Comparison of ENCODE assay signal across 13 mouse cellular contexts in the genomic region with DNA sequence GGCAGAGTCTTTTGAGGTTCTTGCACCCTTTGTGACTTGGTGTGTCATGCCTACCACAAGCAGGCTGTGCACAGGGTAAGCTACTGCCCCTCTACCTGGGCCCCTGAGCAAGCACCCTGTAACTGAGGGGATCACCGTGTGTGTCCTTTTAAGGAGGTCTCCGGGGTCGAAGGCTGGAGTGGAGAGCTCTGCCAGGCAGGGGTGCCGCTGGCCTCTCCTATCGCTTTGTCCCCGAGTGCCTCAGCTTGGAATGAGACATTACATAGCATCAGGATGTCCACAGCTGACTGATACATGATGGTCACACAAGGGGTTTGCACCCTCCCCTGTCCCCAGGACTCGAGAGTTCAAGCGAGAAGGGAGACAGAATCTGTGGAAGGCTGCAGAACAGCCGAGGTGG.
"Had no signal": no experiment of that assay in that cellular context is flagged by ENCODE, and none has a peak within 500 bp of the region (broad histone marks: within the 10 kb centered on the region; RNA-seq: fewer than 3 reads in every experiment).

No protein-coding gene starts in this region.

- H3K9ac ChIP-seq: limb, embryonic 15.5 days; liver, embryonic 12.5 days; lung, embryonic 14.5 days; neural tube, embryonic 15.5 days had no signal

- H3K27me3 ChIP-seq: limb, embryonic 15.5 days; liver, embryonic 12.5 days; neural tube, embryonic 15.5 days had no signal

- H3K36me3 ChIP-seq: limb, embryonic 15.5 days; liver, embryonic 12.5 days; midbrain, embryonic 10.5 days; neural tube, embryonic 15.5 days had no signal

- H3K27ac ChIP-seq: limb, embryonic 15.5 days; liver, embryonic 12.5 days; midbrain, embryonic 10.5 days; neural tube, embryonic 15.5 days; stomach, postnatal 0 days had no signal

- H3K4me3 ChIP-seq: limb, embryonic 15.5 days; liver, embryonic 12.5 days; midbrain, embryonic 10.5 days; myocyte; neural tube, embryonic 15.5 days had no signal

- ATAC-seq: liver, embryonic 12.5 days had no signal

- H3K9me3 ChIP-seq: limb, embryonic 15.5 days; liver, embryonic 12.5 days; midbrain, embryonic 10.5 days; neural tube, embryonic 15.5 days had no signal

- DNase-seq: kidney, postnatal 14 days; lung, embryonic 14.5 days; lung, postnatal 10 days; lung, postnatal 4 days; midbrain, embryonic 14.5 days; right cerebral cortex, adult 18-20 months; thymus, postnatal 14 days had no signal

- H3K4me2 ChIP-seq: limb, embryonic 15.5 days; liver, embryonic 12.5 days; lung, embryonic 14.5 days; neural tube, embryonic 15.5 days had no signal

- H3K4me1 ChIP-seq: liver, embryonic 12.5 days; neural tube, embryonic 15.5 days had no signal
